Mouse (Mus musculus) adrenal gland (tissue): ENCODE measurements around the gene Cpeb1.
"Not testable (repeated sequence)": the region's sequence is repeated elsewhere in the genome, so short reads cannot be mapped to it uniquely, and the experiment has no call there.

ENCODE experiments used
- intact Hi-C: fragments of 180-260 bp; cut with DNase I; formaldehyde crosslinking; loops from one replicate; pipeline ENCODE4 v1.15.1; 2025
- long read RNA-seq, 2 experiments: library from polyadenylated mRNA; unstranded; transcript quantifications; one replicate each; pipeline ENCODE4 v2.0.0; 2020; ENCODE audit warnings: borderline replicate concordance in 1 of 2; ENCODE audit not compliant: insufficient replicate concordance in 1 of 2

The Cpeb1 gene
- long read RNA-seq, experiment 1, partial matches to known transcripts, result 1 of 8 reads
- long read RNA-seq, experiment 1, other reads (novel, unspliced or antisense), result 7 of 8 reads
- long read RNA-seq, experiment 2, partial matches to known transcripts, result 3 of 15 reads
- long read RNA-seq, experiment 2, other reads (novel, unspliced or antisense), result 9 of 15 reads

- intact Hi-C loops, result loop anchor here (5.0 to 10.0 kb wide), 2 partner anchors 117 to 290 kb away; partner anchors contain the start of gene Whamm
Observed at GRCm38 (mm10) chr7:81455155-81455651, at the start of gene Cpeb1. Cpeb1 (minus strand) TSS chr7:81455465.

GRCm38 (mm10) chr7:81501050-81501449 lies 45.8 kb upstream of the Cpeb1 start:
- intact Hi-C loops, result no loop called here

- intact Hi-C loops, result no loop called here
Observed at GRCm38 (mm10) chr7:81498181-81498580, 42.9 kb upstream of the Cpeb1 start, which contains the start of gene BC048679. BC048679 (minus strand) TSS chr7:81498281.

GRCm38 (mm10) chr7:81497171-81497570 lies 41.9 kb upstream of the Cpeb1 start:
- intact Hi-C loops, result no loop called here

- intact Hi-C loops, result no loop called here
Observed at GRCm38 (mm10) chr7:81493331-81494021, 38.2 kb upstream of the Cpeb1 start, which contains the start of gene Ap3b2. Ap3b2 (minus strand) TSS chr7:81493925.

GRCm38 (mm10) chr7:81492628-81493027 lies 37.4 kb upstream of the Cpeb1 start:
- intact Hi-C loops, result no loop called here

GRCm38 (mm10) chr7:81489649-81490048 lies 34.4 kb upstream of the Cpeb1 start:
- intact Hi-C loops, result no loop called here

- intact Hi-C loops, result no loop called here
Observed at GRCm38 (mm10) chr7:81480800-81481199, 25.5 kb upstream of the Cpeb1 start.

- intact Hi-C loops, result no loop called here
Observed at GRCm38 (mm10) chr7:81479531-81480090, 24.3 kb upstream of the Cpeb1 start.

GRCm38 (mm10) chr7:81478261-81478660 lies 23.0 kb upstream of the Cpeb1 start:
- intact Hi-C loops, result not testable (repeated sequence)

GRCm38 (mm10) chr7:81476833-81477232 lies 21.6 kb upstream of the Cpeb1 start:
- intact Hi-C loops, result no loop called here

GRCm38 (mm10) chr7:81475221-81475620 lies 20.0 kb upstream of the Cpeb1 start:
- intact Hi-C loops, result no loop called here

GRCm38 (mm10) chr7:81464906-81465450 lies 9.7 kb upstream of the Cpeb1 start:
- intact Hi-C loops, result no loop called here

- intact Hi-C loops, result no loop called here
Observed at GRCm38 (mm10) chr7:81464116-81464515, 8.9 kb upstream of the Cpeb1 start.

- intact Hi-C loops, result no loop called here
Observed at GRCm38 (mm10) chr7:81462815-81463214, 7.5 kb upstream of the Cpeb1 start.

- intact Hi-C loops, result loop anchor here (5.0 to 10.0 kb wide), 2 partner anchors 118 to 290 kb away; partner anchors contain the start of gene Whamm
Observed at GRCm38 (mm10) chr7:81454331-81455039, 780 bp downstream of the Cpeb1 start.

- intact Hi-C loops, result loop anchor here (10.0 kb wide), 1 partner anchor 291 kb away; no protein-coding TSS in a partner anchor
Observed at GRCm38 (mm10) chr7:81453443-81454274, 1.6 kb downstream of the Cpeb1 start.

GRCm38 (mm10) chr7:81452971-81453441 lies 2.3 kb downstream of the Cpeb1 start:
- intact Hi-C loops, result loop anchor here (10.0 kb wide), 1 partner anchor 292 kb away; no protein-coding TSS in a partner anchor

- intact Hi-C loops, result no loop called here
Observed at GRCm38 (mm10) chr7:81398957-81399356, 56.3 kb downstream of the Cpeb1 start.

- intact Hi-C loops, result no loop called here
Observed at GRCm38 (mm10) chr7:81379363-81379762, 75.9 kb downstream of the Cpeb1 start.
